Mouse (Mus musculus) fat pad, adult 2 months (tissue): ENCODE measurements around the gene Mpv17.

Experiments
- DNase-seq: peaks from one replicate; pipeline ENCODE4 v3.0.0-alpha.2; 2011; ENCODE audit warnings: low read depth, low spot score; ENCODE audit errors: extremely low read depth

Gene Mpv17

GRCm38 (mm10) chr5:31188223-31188840 is 34.3 kb upstream of the Mpv17 start:
- no peak for DNase-seq

GRCm38 (mm10) chr5:31183678-31184077 is 29.6 kb upstream of the Mpv17 start:
- no peak for DNase-seq

- DNase-seq = no peak
Observed at GRCm38 (mm10) chr5:31181183-31181770, 27.2 kb upstream of the Mpv17 start.

GRCm38 (mm10) chr5:31179766-31180630 is 25.9 kb upstream of the Mpv17 start, which contains the start of the genes Gm29609 and Gtf3c2:
Gm29609 (minus strand) TSS chr5:31179911.
Gtf3c2 (minus strand) TSS chr5:31180144.
- peak; percentile 66 for DNase-seq

GRCm38 (mm10) chr5:31179301-31179765 is 25.3 kb upstream of the Mpv17 start:
- no peak for DNase-seq

- no peak for DNase-seq
Observed at GRCm38 (mm10) chr5:31168630-31169029, 14.6 kb upstream of the Mpv17 start.

- no peak for DNase-seq
Observed at GRCm38 (mm10) chr5:31164878-31165277, 10.8 kb upstream of the Mpv17 start.

- DNase-seq = no peak
Observed at GRCm38 (mm10) chr5:31162462-31162861, 8.4 kb upstream of the Mpv17 start.

- DNase-seq = no peak
Observed at GRCm38 (mm10) chr5:31153516-31154151, 417 bp downstream of the Mpv17 start.

- DNase-seq = no peak
Observed at GRCm38 (mm10) chr5:31151746-31152145, 2.3 kb downstream of the Mpv17 start.

GRCm38 (mm10) chr5:31149781-31150180 is 4.3 kb downstream of the Mpv17 start:
- no peak for DNase-seq

- DNase-seq = no peak
Observed at GRCm38 (mm10) chr5:31138968-31139425, 15.1 kb downstream of the Mpv17 start.

GRCm38 (mm10) chr5:31138241-31138967 is 15.6 kb downstream of the Mpv17 start, which contains the start of gene Ucn:
Ucn (minus strand) TSS chr5:31138829.
- DNase-seq = no peak

GRCm38 (mm10) chr5:31137658-31138057 is 16.4 kb downstream of the Mpv17 start:
- DNase-seq = no peak

GRCm38 (mm10) chr5:31136730-31137424 is 17.2 kb downstream of the Mpv17 start:
- no peak for DNase-seq

GRCm38 (mm10) chr5:31126050-31126449 is 28.0 kb downstream of the Mpv17 start:
- DNase-seq = no peak

- no peak for DNase-seq
Observed at GRCm38 (mm10) chr5:31123481-31123880, 30.6 kb downstream of the Mpv17 start.

GRCm38 (mm10) chr5:31121111-31121510 is 32.9 kb downstream of the Mpv17 start:
- no peak for DNase-seq

- no peak for DNase-seq
Observed at GRCm38 (mm10) chr5:31116912-31117311, 37.1 kb downstream of the Mpv17 start.

- DNase-seq = no peak
Observed at GRCm38 (mm10) chr5:31116354-31116753, 37.7 kb downstream of the Mpv17 start, which contains the start of gene Trim54. Trim54 (plus strand) TSS chr5:31116712.
